10 mouse cellular contexts compared by ENCODE assay signal in the genomic region with DNA sequence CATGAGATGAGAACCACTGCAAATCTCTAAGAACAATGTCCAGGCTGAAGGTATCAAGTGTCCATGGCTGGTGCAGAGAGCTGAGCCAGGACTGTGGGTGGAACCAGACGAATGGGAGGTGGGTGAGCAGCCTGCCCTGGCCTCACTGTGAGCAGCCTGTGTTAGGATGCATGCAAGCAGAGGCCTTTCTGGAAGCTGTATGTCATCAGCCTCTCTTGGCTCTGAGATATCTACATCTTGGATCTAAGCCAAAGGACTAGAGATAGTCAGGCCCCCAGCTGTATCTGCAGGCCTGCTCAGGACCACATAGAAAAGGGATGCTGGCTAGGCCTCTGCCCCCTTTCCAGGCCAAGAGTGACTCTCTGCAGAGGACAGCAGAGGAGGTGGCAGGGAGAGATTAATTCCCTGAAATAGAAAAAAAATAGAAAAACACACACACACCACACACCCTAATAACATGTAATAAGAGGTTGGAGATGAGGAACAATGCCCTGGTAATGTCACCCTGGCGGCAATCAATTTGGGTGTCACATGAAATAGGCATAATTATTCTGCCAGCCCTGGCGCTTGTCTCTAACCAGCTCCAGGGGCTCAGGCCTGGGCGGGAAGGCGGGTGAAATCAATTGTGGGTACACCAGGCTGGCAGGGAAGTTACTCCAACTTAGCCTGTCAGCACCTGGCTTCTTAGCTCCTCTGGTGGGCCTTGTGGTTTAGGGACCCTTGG.
DNase-seq lines count a peak whose midpoint lies in the region; ATAC-seq and TF ChIP-seq lines count a peak whose summit lies in the region.
"Had no signal": no experiment of that assay in that cellular context is flagged by ENCODE, and none has a peak within 500 bp of the region (broad histone marks: within the 10 kb centered on the region; RNA-seq: fewer than 3 reads in every experiment).

No protein-coding gene starts in this region.

- H3K27ac ChIP-seq in heart, adult 2 months = no peak overlapping the region
- no peak overlapping the region; the same call in 1 of the 2 replicates for H3K27ac ChIP-seq in lung, embryonic 14.5 days (ENCODE audit: low read depth)
- no peak overlapping the region for H3K27ac ChIP-seq in embryonic facial prominence, embryonic 15.5 days (replicated peaks)
- no peak overlapping the region for H3K27ac ChIP-seq in limb, embryonic 14.5 days (replicated peaks; ENCODE audit: low read depth, low read length)

- no peaks in the 10 kb centered on the region for H3K4me1 ChIP-seq in heart, adult 2 months (ENCODE audit: control insufficient read depth, insufficient read depth, low read length)
- H3K4me1 ChIP-seq in lung, embryonic 14.5 days (ENCODE audit: insufficient read depth) = peaks cover 4% of the 10 kb centered on the region
- H3K4me1 ChIP-seq in embryonic facial prominence, embryonic 15.5 days = peaks cover 34% of the 10 kb centered on the region
- H3K4me1 ChIP-seq in limb, embryonic 14.5 days (ENCODE audit: control insufficient read depth, insufficient read depth, low read length) = peaks cover 16% of the 10 kb centered on the region

- no peak overlapping the region for H3K4me2 ChIP-seq in lung, embryonic 14.5 days
- no peak overlapping the region for H3K4me2 ChIP-seq in embryonic facial prominence, embryonic 15.5 days (replicated peaks)
- no peak overlapping the region for H3K4me2 ChIP-seq in limb, embryonic 14.5 days (replicated peaks; ENCODE audit: low read depth, low read length, severe bottlenecking)

- TF ChIP-seq EP300 in heart, adult 2 months (IDR thresholded peaks at IDR 0.05; ENCODE audit: insufficient read depth, low read depth, low read length) = no peak

- H3K27me3 ChIP-seq in heart, adult 2 months (ENCODE audit: control insufficient read depth, insufficient read depth, low read length) = peaks cover under 1% of the 10 kb centered on the region; the same call in 1 of the 2 replicates
- peaks cover 21% of the 10 kb centered on the region for H3K27me3 ChIP-seq in lung, embryonic 14.5 days (ENCODE audit: insufficient read depth, low read length)
- peaks cover 18% of the 10 kb centered on the region for H3K27me3 ChIP-seq in embryonic facial prominence, embryonic 15.5 days
- peaks cover 13% of the 10 kb centered on the region for H3K27me3 ChIP-seq in limb, embryonic 14.5 days (ENCODE audit: control insufficient read depth, insufficient read depth, low read length)

- no peak overlapping the region for H3K4me3 ChIP-seq in heart, adult 2 months
- H3K4me3 ChIP-seq in lung, embryonic 14.5 days (ENCODE audit: low read depth, low read length) = no peak overlapping the region
- no peak overlapping the region for H3K4me3 ChIP-seq in embryonic facial prominence, embryonic 15.5 days (replicated peaks)
- H3K4me3 ChIP-seq in limb, embryonic 14.5 days (replicated peaks; ENCODE audit: low read length) = no peak overlapping the region

- no peaks in the 10 kb centered on the region for H3K36me3 ChIP-seq in heart, adult 2 months (ENCODE audit: control insufficient read depth, insufficient read depth, low read length)
- no peaks in the 10 kb centered on the region for H3K36me3 ChIP-seq in lung, embryonic 14.5 days (ENCODE audit: insufficient read depth)
- H3K36me3 ChIP-seq in embryonic facial prominence, embryonic 15.5 days = no peaks in the 10 kb centered on the region
- H3K36me3 ChIP-seq in limb, embryonic 14.5 days (ENCODE audit: control insufficient read depth, insufficient read depth, low read length) = no peaks in the 10 kb centered on the region

- TF ChIP-seq POLR2A in heart, adult 2 months (IDR thresholded peaks at IDR 0.05; ENCODE audit: insufficient read depth, low read depth, low read length) = no peak
- no peak for TF ChIP-seq POLR2A in limb, embryonic 14.5 days (IDR thresholded peaks at IDR 0.05; ENCODE audit: borderline replicate concordance, extremely low read depth, insufficient read depth, insufficient read length)

- H3K79me2 ChIP-seq in heart, adult 2 months (replicated peaks; ENCODE audit: control insufficient read depth, insufficient read depth, low read length) = no peaks in the 10 kb centered on the region

- TF ChIP-seq CTCF in heart, adult 2 months (IDR thresholded peaks at IDR 0.05) = no peak
- TF ChIP-seq CTCF in lung, embryonic 14.5 days (IDR thresholded peaks at IDR 0.05; ENCODE audit: low read depth) = no peak

- intact Hi-C loops in heart, adult 2 months (cut with DNase I) = loop anchor here (5.0 to 10.0 kb wide), 3 partner anchors 97 to 375 kb away; a partner anchor contains a TSS

- DNase-seq in heart, adult 9 months (ENCODE audit: low spot score in 2 of 2) = peak; percentile 16 to 33
- no peak for DNase-seq in heart, adult 2 months
- DNase-seq in lung, embryonic 14.5 days = peak; percentile 85
- no peak for DNase-seq in lung, postnatal 14 days
- peak; percentile 41 for DNase-seq in limb, embryonic 14.5 days (ENCODE audit: low spot score)
- no peak for DNase-seq in urinary bladder, postnatal 25 days (ENCODE audit: low spot score)
- DNase-seq: cerebellum, postnatal 14 days; kidney, postnatal 36 days had no signal

- no peaks in the 10 kb centered on the region for H3K9me3 ChIP-seq in lung, embryonic 14.5 days (ENCODE audit: low read depth, low read length)
- H3K9me3 ChIP-seq in embryonic facial prominence, embryonic 15.5 days (replicated peaks) = no peaks in the 10 kb centered on the region
- H3K9me3 ChIP-seq in limb, embryonic 14.5 days (ENCODE audit: control insufficient read depth, low read length) = no peaks in the 10 kb centered on the region

- H3K9ac ChIP-seq in heart, adult 2 months (ENCODE audit: low read depth, low read length) = no peak overlapping the region
- H3K9ac ChIP-seq in lung, embryonic 14.5 days = no peak overlapping the region
- no peak overlapping the region for H3K9ac ChIP-seq in embryonic facial prominence, embryonic 15.5 days
- no peak overlapping the region for H3K9ac ChIP-seq in limb, embryonic 14.5 days (ENCODE audit: low read depth, low read length, severe bottlenecking)

- peak; percentile 80 for ATAC-seq in lung, embryonic 14.5 days (ENCODE audit: insufficient read depth)
- peak; percentile 27; the same call in 1 of the 2 replicates for ATAC-seq in embryonic facial prominence, embryonic 15.5 days (ENCODE audit: insufficient number of reproducible peaks, low FRiP score, low TSS enrichment, low read depth)
- no peak for ATAC-seq in limb, embryonic 14.5 days (ENCODE audit: low FRiP score, low read depth)
- ATAC-seq: CD4-positive, CD25-positive, alpha-beta regulatory T cell, adult 4 months had no signal

- 68% methylated on average over 5 of the region's 5 CpGs for WGBS in heart, adult 2 months
- WGBS in lung, embryonic 14.5 days = 70% methylated on average over 5 of the region's 5 CpGs
- WGBS in embryonic facial prominence, embryonic 15.5 days = 61% methylated on average over 5 of the region's 5 CpGs
- WGBS in limb, embryonic 14.5 days = 84% methylated on average over 5 of the region's 5 CpGs

Comparison
In these comparisons a context has a peak if more than half of its experiments do, and no peak if none do; other contexts are left out.
1. DNase-seq: peak in heart, adult 9 months (2 of 2), lung, embryonic 14.5 days (single experiment) and limb, embryonic 14.5 days (single experiment); none in heart, adult 2 months (0 of 2), lung, postnatal 14 days (single experiment) and urinary bladder, postnatal 25 days (single experiment).